Comparison of ENCODE assay signal across 14 mouse cellular contexts in the genomic region with DNA sequence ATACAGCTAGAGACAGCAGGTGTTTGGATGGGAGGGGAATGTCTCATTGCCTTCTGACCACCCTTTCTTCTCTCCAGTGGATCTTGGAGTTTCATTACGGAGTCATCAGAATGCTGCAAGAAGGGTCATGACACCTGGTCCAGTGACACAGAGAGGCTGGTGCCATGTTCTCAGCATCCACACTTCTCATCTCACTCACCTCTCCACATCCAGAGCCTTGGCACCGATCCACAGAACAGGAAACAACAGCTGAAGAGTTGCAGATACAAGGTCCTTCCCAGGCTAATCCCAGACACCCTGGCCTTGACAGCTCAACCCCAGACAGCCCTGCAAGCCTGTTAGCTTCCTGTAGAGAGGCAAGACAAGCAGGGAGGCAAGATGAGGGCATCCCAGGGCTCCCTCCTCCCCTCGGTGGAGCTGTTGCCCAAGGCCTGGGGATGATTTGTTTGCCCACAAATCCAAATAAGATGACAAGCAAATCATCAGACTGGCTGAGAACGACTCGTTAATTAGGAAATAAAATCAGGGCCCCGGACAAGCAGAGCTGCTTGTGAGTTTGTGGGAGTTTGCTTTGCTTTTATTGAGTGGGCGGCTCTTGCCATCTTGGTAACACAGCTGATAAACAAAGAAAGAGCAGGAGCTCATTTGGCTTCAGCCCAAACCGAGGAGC.
DNase-seq lines count a peak whose midpoint lies in the region; ATAC-seq and TF ChIP-seq lines count a peak whose summit lies in the region.
"Had no signal": no experiment of that assay in that cellular context is flagged by ENCODE, and none has a peak within 500 bp of the region (broad histone marks: within the 10 kb centered on the region; RNA-seq: fewer than 3 reads in every experiment).

No protein-coding gene starts in this region.

- H3K4me1 ChIP-seq in kidney, postnatal 0 days (replicated peaks; ENCODE audit: insufficient read depth, low read length), result peaks cover 3% of the 10 kb centered on the region; the same call in 1 of the 2 replicates
- H3K4me1 ChIP-seq in kidney, embryonic 16.5 days (ENCODE audit: insufficient read depth, low read length), result peaks cover 31% of the 10 kb centered on the region
- H3K4me1 ChIP-seq in midbrain, embryonic 10.5 days, result peaks cover 37% of the 10 kb centered on the region
- peaks cover 15% of the 10 kb centered on the region for H3K4me1 ChIP-seq in midbrain, embryonic 15.5 days

- no peak overlapping the region for H3K4me2 ChIP-seq in kidney, postnatal 0 days (ENCODE audit: low read length)
- no peak overlapping the region for H3K4me2 ChIP-seq in kidney, embryonic 16.5 days (replicated peaks; ENCODE audit: low read depth, low read length)
- no peak overlapping the region for H3K4me2 ChIP-seq in midbrain, embryonic 15.5 days
- H3K4me2 ChIP-seq: limb, embryonic 13.5 days had no signal

- WGBS in kidney, postnatal 0 days, result 26% methylated on average over 8 of the region's 8 CpGs
- WGBS in kidney, embryonic 16.5 days, result 22% methylated on average over 8 of the region's 8 CpGs
- WGBS in midbrain, embryonic 10.5 days, result 71% methylated on average over 8 of the region's 8 CpGs
- WGBS in midbrain, embryonic 15.5 days, result 60% methylated on average over 8 of the region's 8 CpGs

- H3K27me3 ChIP-seq in kidney, postnatal 0 days (ENCODE audit: insufficient read depth, low read length), result no peaks in the 10 kb centered on the region
- no peaks in the 10 kb centered on the region; the same call in 1 of the 2 replicates for H3K27me3 ChIP-seq in kidney, embryonic 16.5 days (ENCODE audit: insufficient read depth, low read length)
- H3K27me3 ChIP-seq in midbrain, embryonic 10.5 days (ENCODE audit: low read depth, poor library complexity, severe bottlenecking), result peaks cover 45% of the 10 kb centered on the region
- no peaks in the 10 kb centered on the region for H3K27me3 ChIP-seq in midbrain, embryonic 15.5 days (replicated peaks)

- no peak; the same call in 1 of the 2 replicates for ATAC-seq in kidney, postnatal 0 days (replicated peaks; ENCODE audit: low FRiP score, low read depth)
- no peak for ATAC-seq in kidney, embryonic 16.5 days (ENCODE audit: low FRiP score, low TSS enrichment)
- no peak for ATAC-seq in midbrain, embryonic 15.5 days (replicated peaks)
- ATAC-seq: Patski had no signal

- no peak overlapping the region for H3K27ac ChIP-seq in kidney, postnatal 0 days
- H3K27ac ChIP-seq in kidney, embryonic 16.5 days (ENCODE audit: low read length), result no peak overlapping the region
- H3K27ac ChIP-seq in midbrain, embryonic 10.5 days (replicated peaks), result peak overlapping the region; percentile 83
- H3K27ac ChIP-seq in midbrain, embryonic 15.5 days, result no peak overlapping the region
- H3K27ac ChIP-seq: limb, embryonic 13.5 days had no signal

- no peaks in the 10 kb centered on the region for H3K36me3 ChIP-seq in kidney, postnatal 0 days (ENCODE audit: insufficient read depth, low read length)
- no peaks in the 10 kb centered on the region for H3K36me3 ChIP-seq in kidney, embryonic 16.5 days (ENCODE audit: insufficient read depth, low read length)
- H3K36me3 ChIP-seq in midbrain, embryonic 10.5 days, result no peaks in the 10 kb centered on the region
- no peaks in the 10 kb centered on the region for H3K36me3 ChIP-seq in midbrain, embryonic 15.5 days (replicated peaks)
- H3K36me3 ChIP-seq: limb, embryonic 13.5 days had no signal

- no peak overlapping the region for H3K9ac ChIP-seq in kidney, postnatal 0 days (ENCODE audit: low read depth, low read length)
- H3K9ac ChIP-seq in kidney, embryonic 16.5 days (replicated peaks; ENCODE audit: low read length), result no peak overlapping the region
- H3K9ac ChIP-seq in midbrain, embryonic 15.5 days, result no peak overlapping the region
- H3K9ac ChIP-seq: limb, embryonic 13.5 days had no signal

- peak; percentile 76 for DNase-seq in kidney, postnatal 0 days (ENCODE audit: low spot score)
- DNase-seq in midbrain, embryonic 10.5 days (ENCODE audit: low spot score), result no peak
- peak; percentile 46 for DNase-seq in adrenal gland, postnatal 10 days
- peak; percentile 15 for DNase-seq in ovary, postnatal 14 days (ENCODE audit: low spot score)
- no peak for DNase-seq in heart, postnatal 4 days
- DNase-seq in left cerebral cortex, adult 18-20 months (ENCODE audit: low spot score in 2 of 2), result no peak
- DNase-seq: cerebellum, adult 2 months; lung, postnatal 14 days; thymus, postnatal 36 days had no signal

- H3K9me3 ChIP-seq in kidney, postnatal 0 days (replicated peaks; ENCODE audit: low read length), result no peaks in the 10 kb centered on the region
- H3K9me3 ChIP-seq in kidney, embryonic 16.5 days (ENCODE audit: low read length), result no peaks in the 10 kb centered on the region
- no peaks in the 10 kb centered on the region for H3K9me3 ChIP-seq in midbrain, embryonic 10.5 days (replicated peaks)
- H3K9me3 ChIP-seq in midbrain, embryonic 15.5 days, result no peaks in the 10 kb centered on the region
- H3K9me3 ChIP-seq: limb, embryonic 13.5 days had no signal

- TF ChIP-seq CTCF in kidney, postnatal 0 days (IDR thresholded peaks at IDR 0.05; ENCODE audit: low read depth), result no peak

- no peak overlapping the region for H3K4me3 ChIP-seq in kidney, postnatal 0 days (replicated peaks; ENCODE audit: low read depth, low read length)
- no peak overlapping the region for H3K4me3 ChIP-seq in kidney, embryonic 16.5 days (ENCODE audit: low read length)
- no peak overlapping the region for H3K4me3 ChIP-seq in midbrain, embryonic 10.5 days
- no peak overlapping the region for H3K4me3 ChIP-seq in midbrain, embryonic 15.5 days
- H3K4me3 ChIP-seq: limb, embryonic 13.5 days; myocyte had no signal

Comparison
In these comparisons a context has a peak if more than half of its experiments do, and no peak if none do; other contexts are left out.
1. DNase-seq: peak in kidney, postnatal 0 days (single experiment), adrenal gland, postnatal 10 days (single experiment) and ovary, postnatal 14 days (single experiment); none in midbrain, embryonic 10.5 days (single experiment), heart, postnatal 4 days (single experiment) and left cerebral cortex, adult 18-20 months (0 of 2).